Mouse (Mus musculus) adipocyte (in vitro differentiated cells): Measurements from ENCODE around the gene Tnrc6c.
"Not testable (repeated sequence)": the region's sequence is repeated elsewhere in the genome, so short reads cannot be mapped to it uniquely, and the experiment has no call there.

ENCODE experiments used
- DNase-seq: peaks from one replicate; pipeline ENCODE4 v3.0.0-alpha.2; 2016; ENCODE audit warnings: low spot score

Tnrc6c gene

GRCm38 (mm10) chr11:117769683-117770047 is 115.6 kb downstream of the Tnrc6c start:
- DNase-seq, result no peak

DNA sequence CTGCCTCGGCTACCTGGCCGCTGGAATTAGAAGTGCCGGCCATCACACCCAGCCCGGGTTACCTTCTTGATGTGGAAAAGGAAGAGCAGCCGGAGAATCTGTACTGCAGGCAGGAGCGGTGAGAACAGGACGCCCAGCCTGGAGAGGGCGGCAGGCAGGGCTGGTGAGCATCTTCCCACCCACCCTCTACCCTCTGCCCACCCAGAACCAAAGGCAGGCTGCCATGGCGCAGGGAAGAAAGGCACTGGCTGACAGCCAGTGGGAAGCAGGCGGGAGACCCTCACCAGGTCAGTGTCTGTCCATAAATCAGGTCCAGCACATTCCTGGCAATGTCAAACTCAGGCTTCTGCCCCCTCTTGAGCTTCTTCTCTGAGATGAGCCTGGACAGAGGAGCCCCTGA is 116.3 kb downstream of the Tnrc6c start:
- no peak for DNase-seq

DNA sequence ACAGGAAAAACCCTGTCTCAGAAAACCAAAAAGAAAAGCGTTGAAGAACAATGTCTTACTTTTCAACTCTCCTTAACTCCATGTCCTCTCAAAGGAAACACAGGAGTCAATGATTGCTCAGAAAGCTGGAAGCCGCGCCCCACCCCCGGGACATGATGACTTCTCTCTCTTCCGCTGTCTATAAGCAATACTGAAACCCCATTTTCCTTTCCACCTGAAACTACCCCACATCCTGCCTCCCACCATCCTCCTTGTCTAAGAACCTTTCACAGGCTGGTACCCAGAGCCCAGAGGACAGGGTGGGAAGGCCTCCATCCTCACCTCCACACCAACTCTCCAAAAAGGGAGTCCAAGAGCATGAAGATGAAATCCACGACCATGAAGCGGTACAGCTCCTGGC is 118.3 kb downstream of the Tnrc6c start:
- DNase-seq, result no peak

- DNase-seq, result no peak
These were observed 120.8 kb downstream of the Tnrc6c start for GRCm38 (mm10) chr11:117774925-117775324.

DNA sequence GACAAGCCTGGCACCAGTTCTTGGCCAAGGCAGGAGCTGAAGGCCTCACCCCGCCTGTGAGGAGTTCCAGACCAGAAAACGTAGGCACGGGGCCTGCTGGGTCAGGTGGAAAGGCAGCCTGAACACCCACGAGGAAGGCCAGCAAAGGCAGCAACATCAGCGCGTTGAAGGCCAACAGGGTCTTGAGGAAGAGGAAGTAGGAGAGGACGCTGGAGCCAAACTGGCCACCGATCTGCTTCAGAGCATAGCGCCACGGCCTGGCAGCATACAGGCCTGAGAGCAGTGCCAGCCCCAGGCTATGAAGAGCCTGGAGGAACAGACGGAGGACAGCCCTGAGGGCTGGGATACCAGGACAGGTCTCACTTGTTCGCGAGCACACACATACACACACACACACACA is 121.5 kb downstream of the Tnrc6c start:
- DNase-seq, result no peak

GRCm38 (mm10) chr11:117776085-117776792 is 122.2 kb downstream of the Tnrc6c start:
- no peak for DNase-seq

DNA sequence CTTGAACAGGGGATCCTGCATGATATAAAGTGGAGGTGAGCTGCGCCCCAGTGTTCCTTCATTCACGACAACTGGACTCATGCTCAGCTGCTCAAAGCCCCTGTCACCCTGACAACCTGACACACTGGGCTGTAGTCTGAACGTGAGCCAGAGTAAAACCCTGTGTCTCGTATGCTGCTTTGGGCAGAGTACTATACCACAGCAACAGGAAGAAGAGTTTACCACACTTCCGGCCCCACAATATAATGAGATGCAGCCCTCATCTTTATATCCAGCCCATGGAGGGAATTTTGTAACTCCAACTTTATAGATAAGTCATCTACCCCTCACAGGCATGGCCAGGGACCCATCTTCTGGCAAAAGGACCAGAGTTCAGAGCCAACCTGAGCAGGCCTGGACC is 123.0 kb downstream of the Tnrc6c start:
- no peak for DNase-seq

DNA sequence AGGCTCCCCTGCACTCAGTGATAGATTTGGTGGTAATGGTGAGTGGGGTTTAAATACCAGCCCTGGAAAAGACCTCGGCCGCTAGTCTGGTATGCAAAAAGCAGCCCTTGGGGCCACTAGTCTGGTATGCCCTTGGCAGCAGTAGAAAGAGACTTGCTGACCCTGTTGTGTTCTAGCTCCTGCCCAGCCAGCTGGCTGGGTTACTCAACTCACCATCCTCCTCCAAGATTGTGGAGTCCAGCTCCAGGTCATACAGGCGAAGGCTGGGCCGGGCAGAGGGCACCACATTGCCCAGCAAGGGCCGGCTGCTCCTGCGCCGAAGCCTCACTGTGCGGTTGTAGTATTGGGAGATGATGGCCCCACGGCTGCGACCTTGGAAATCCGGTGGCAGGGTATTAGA is 123.9 kb downstream of the Tnrc6c start:
- DNase-seq, result peak; percentile 10

DNA sequence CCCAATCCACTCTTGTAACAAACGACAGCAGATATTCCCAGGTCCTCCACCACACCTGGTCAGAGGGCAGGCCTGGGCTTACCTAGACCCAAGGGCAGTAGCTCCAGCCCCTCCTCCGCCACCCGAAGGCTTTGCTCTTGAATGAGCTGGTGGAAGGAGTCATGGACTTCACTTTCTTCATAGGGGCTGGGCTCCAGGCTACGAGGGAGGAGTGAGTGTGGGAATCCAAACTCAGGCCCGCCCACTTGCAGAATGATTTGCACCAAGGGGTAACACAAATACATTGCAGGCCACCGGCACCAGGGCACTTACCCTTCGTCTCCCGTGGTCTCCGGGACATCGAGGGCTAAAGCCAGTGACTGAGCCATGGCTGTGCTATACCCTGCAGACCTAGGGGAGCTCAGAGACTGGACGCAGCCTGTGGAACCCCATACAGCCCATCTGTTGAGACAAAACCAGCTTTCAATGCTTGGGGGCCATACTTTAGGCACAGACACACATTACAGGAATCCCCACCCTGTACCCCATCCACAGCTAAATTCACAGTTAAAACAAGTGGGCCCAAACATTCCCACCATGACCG is 124.9 kb downstream of the Tnrc6c start:
- DNase-seq, result peak; percentile 41

- peak; percentile 56 for DNase-seq
These were observed 125.5 kb downstream of the Tnrc6c start for GRCm38 (mm10) chr11:117779434-117780198.

- DNase-seq, result peak; percentile 14
These were observed 126.1 kb downstream of the Tnrc6c start for GRCm38 (mm10) chr11:117780199-117780515.

GRCm38 (mm10) chr11:117780582-117781111 is 126.6 kb downstream of the Tnrc6c start:
- DNase-seq, result peak; percentile 88

- DNase-seq, result peak; percentile 49
These were observed 127.2 kb downstream of the Tnrc6c start for GRCm38 (mm10) chr11:117781199-117781821.

- no peak for DNase-seq
These were observed 128.1 kb downstream of the Tnrc6c start, which contains the start of the genes Tmc8 and Tmc6 for GRCm38 (mm10) chr11:117781993-117782704. TSS of gene Tmc8 (plus strand) at chr11:117782076. TSS of gene Tmc6 (minus strand) at chr11:117782198.

DNA sequence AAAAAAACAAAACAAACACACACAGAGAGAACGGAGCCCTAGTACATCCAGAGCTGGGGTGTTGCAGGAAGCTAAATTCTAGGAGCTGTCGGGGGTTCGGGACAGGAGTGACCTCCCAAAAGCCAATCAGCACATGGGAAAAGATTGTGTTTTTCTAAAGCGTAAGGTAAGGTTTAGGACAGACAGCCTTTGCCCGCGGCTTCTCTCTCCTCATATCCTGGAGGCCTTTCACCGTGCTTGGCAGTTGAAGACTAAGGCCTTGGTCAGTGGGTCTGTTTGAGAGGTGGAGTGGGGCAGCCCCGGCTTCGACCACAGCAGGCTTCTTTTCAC is 128.6 kb downstream of the Tnrc6c start:
- no peak for DNase-seq

- no peak for DNase-seq
These were observed 129.0 kb downstream of the Tnrc6c start for GRCm38 (mm10) chr11:117783089-117783488.

GRCm38 (mm10) chr11:117783683-117784309 is 129.7 kb downstream of the Tnrc6c start:
- no peak for DNase-seq

DNA sequence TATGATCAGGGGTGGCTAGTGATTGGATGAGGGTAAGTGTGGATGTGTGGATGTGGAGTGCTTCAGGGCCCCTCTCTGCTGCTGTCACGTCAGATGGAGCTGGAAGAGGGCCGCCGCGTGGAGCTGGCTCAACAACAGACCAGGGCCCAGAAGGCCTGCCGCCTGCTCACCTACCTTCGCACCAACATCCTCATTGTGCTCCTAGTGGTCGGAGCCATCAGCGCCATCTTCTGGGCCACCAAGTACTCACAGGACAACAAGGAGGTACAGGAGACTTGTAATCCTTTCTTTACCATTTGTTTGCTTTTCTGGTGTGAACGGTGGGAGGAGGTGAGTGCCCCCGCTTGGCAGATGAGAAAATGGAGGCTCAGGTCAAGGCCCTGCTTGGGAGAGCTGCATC is 132.2 kb downstream of the Tnrc6c start:
- DNase-seq, result no peak

DNA sequence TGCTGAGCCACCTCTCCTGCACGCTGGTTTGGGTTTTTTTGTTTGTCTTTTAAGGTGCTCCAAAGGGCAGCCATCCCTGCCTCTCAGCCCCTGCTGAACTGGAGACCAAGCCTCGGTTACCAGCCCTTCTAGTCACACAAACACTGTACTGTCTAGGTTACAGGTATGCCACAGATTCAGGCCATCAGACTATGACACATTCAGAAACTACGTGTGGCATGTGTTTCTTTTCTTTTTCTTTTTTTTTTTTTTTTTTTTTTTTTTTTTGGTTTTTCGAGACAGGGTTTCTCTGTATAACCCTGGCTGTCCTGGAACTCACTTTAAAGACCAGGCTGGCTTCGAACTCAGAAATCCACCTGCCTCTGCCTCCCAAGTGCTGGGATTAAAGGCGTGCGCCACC is 134.4 kb downstream of the Tnrc6c start:
- DNase-seq, result not testable (repeated sequence)

DNA sequence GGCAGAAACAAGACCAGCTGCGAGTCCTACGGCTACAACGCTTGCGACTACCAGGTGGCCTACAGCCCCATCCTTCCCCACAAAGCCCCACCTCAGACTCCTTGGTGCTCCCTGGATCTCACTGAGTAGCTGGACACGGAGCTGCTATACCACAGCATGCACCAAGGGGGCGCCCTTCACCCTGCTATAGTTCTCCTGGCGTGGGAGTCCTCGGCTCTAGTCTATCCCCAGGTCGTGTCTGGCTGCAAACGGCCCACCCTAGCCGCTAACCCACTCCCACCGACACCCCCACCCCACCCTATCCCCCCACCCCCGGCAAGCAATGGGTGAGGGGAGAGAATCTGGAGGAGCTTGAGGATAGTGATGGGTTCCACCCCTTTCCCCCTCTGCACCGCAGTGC is 136.2 kb downstream of the Tnrc6c start:
- DNase-seq, result peak; percentile 46

- DNase-seq, result no peak
These were observed 136.8 kb downstream of the Tnrc6c start for GRCm38 (mm10) chr11:117790703-117791440.
